Mouse (Mus musculus): ENCODE results near the gene Fstl3. TPM values are rescaled to one million over a fixed set of nuclear protein-coding genes. Genes with fewer than 3 reads are reported as not detected.
A peak's percentile ranks its signal among the peaks of the same experiment; 100 is the strongest.

Fstl3 gene
- total and polyA plus RNA-seq, 3 experiments = 0.05 to 0.22 TPM; not detected in 1

DNA sequence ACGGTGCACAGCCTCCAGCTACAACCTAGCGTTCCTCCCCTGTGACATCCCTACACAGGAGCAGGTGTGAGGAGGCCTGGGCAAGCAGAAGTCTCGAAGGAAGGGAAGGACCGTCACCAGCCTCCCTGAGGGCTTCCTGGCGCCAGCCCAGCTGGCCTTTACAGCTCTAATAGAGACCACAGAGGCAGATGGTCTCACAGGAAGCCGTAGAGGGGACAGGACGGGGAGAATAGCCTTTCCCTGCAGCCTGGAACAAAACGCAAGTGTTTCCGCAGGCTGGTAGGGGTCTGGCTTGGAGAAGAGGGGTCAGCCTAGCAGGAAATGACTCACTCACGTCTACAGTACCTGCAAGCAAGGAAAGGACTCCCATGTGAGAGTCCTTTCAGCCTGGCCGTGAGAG lies 30.8 kb downstream of the Fstl3 start:
- H3K27me3 ChIP-seq (ENCODE audit: insufficient read depth, low read length) = peaks cover 65% of the 10 kb centered on the region
- ATAC-seq (ENCODE audit: extremely low read depth, insufficient number of reproducible peaks, low FRiP score, poor library complexity, severe bottlenecking) (no peak), DNase-seq (ENCODE audit: low spot score) (no peak)
- no peak for TF ChIP-seq CTCF (IDR thresholded peaks at IDR 0.05; ENCODE audit: low read depth, low read length)
- TF ChIP-seq POLR2AphosphoS5 (IDR thresholded peaks at IDR 0.05; ENCODE audit: insufficient replicate concordance, low read depth, low read length) = no peak
- no peak for TF ChIP-seq GATA2 (IDR thresholded peaks at IDR 0.05; ENCODE audit: borderline replicate concordance, low read depth, low read length)
- TF ChIP-seq TAL1 (conservative IDR thresholded peaks at IDR 0.05; ENCODE audit: low read depth, low read length) = no peak
- no peak for TF ChIP-seq GATA1 (IDR thresholded peaks at IDR 0.05; ENCODE audit: borderline replicate concordance, low read length)
- no peaks in the 10 kb centered on the region for H3K36me3 ChIP-seq (replicated peaks)
- no peaks in the 10 kb centered on the region for H3K9me3 ChIP-seq (replicated peaks)
- H3K4me3 ChIP-seq (ENCODE audit: low read depth, low read length) = no peak overlapping the region
- peaks cover 13% of the 10 kb centered on the region for H3K4me1 ChIP-seq (ENCODE audit: insufficient read depth, low read depth, low read length)

DNA sequence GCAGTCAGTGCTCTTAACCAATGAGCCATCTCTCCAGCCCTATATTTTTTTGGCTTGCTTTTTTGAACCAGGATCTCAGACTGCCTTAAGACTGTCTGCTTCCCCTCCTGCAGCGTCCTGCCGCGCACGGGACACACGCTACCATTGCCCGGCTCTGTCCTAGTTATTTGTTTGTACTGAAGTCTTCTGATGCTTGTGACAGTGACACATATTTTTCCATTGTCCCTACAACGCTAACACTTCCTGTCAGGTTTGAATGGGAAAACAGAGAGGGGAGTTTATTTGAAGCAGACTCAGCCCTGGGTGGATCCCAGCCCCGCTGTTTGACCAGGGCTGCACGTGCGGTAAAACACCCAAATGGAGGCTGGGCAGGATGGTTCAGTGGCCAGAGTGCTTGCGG lies 31.7 kb downstream of the Fstl3 start:
- ATAC-seq (ENCODE audit: extremely low read depth, insufficient number of reproducible peaks, low FRiP score, poor library complexity, severe bottlenecking) (no peak), DNase-seq (ENCODE audit: low spot score) (no peak)
- no peaks in the 10 kb centered on the region for H3K9me3 ChIP-seq (replicated peaks)
- H3K27me3 ChIP-seq (ENCODE audit: insufficient read depth, low read length) = peaks cover 64% of the 10 kb centered on the region
- H3K4me3 ChIP-seq (ENCODE audit: low read depth, low read length) = no peak overlapping the region
- H3K4me1 ChIP-seq (ENCODE audit: insufficient read depth, low read depth, low read length) = peaks cover 11% of the 10 kb centered on the region
- TF ChIP-seq TAL1 (conservative IDR thresholded peaks at IDR 0.05; ENCODE audit: low read depth, low read length) (no peak), GATA2 (IDR thresholded peaks at IDR 0.05; ENCODE audit: borderline replicate concordance, low read depth, low read length) (no peak), POLR2AphosphoS5 (IDR thresholded peaks at IDR 0.05; ENCODE audit: insufficient replicate concordance, low read depth, low read length) (no peak), GATA1 (IDR thresholded peaks at IDR 0.05; ENCODE audit: borderline replicate concordance, low read length) (no peak), CTCF (IDR thresholded peaks at IDR 0.05; ENCODE audit: low read depth, low read length) (no peak)
- no peaks in the 10 kb centered on the region for H3K36me3 ChIP-seq (replicated peaks)

DNA sequence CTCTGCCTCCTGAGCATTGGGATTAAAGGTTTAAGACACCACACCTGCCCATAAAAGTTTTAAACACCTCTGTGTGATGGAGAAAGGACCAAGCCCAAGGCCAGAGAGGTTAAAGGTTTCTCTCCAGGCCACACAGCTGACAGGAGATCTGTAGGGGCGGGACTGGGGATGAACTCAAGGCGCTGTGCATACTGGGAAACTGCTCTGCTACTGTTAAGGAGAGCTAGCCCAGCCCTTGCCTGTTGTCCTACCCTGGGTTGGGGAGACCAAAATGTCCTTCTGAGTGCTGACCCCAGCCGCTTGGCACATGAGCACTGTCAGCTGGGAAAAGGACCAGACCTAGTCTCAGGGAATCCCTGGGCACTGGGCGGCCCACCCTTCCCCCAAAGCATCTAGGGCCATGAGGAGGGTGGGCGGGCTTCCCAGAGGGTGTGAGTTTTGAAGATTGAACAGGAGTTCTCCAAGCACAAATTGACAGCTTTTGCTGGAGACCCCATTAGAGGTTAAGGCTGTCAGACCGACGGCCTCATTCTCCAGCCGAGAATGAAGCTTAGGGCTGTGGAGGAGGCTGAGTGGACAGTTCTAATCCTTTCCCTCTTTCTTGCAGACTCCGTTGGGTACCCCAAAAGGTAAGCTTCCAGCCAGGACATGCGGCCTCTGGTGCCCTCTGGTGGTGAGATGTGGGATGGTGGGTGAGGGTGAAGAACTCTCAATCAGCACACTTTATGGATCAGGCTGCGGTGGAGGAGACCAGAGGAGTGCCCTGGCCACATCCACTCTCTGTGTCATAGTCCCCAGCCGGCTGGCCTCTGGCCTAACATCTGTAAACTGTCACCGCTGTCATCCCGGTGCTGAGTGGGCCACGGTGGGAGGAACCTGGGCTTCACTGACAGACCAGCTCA lies 34.9 kb downstream of the Fstl3 start:
- Histone ChIP-seq H3K4me3 (ENCODE audit: low read depth, low read length) (no peak overlapping the region), H3K9me3 (replicated peaks) (no peaks in the 10 kb centered on the region), H3K4me1 (ENCODE audit: insufficient read depth, low read depth, low read length) (peaks cover 5% of the 10 kb centered on the region; the same call in 1 of the 2 replicates), H3K27me3 (ENCODE audit: insufficient read depth, low read length) (peaks cover 66% of the 10 kb centered on the region), H3K36me3 (replicated peaks) (no peaks in the 10 kb centered on the region)
- no peak for TF ChIP-seq GATA2 (IDR thresholded peaks at IDR 0.05; ENCODE audit: borderline replicate concordance, low read depth, low read length)
- TF ChIP-seq CTCF (IDR thresholded peaks at IDR 0.05; ENCODE audit: low read depth, low read length) = peak; percentile 92
- DNase-seq (ENCODE audit: low spot score) = peak; percentile 55
- peak; percentile 40 for ATAC-seq (ENCODE audit: extremely low read depth, insufficient number of reproducible peaks, low FRiP score, poor library complexity, severe bottlenecking)

DNA sequence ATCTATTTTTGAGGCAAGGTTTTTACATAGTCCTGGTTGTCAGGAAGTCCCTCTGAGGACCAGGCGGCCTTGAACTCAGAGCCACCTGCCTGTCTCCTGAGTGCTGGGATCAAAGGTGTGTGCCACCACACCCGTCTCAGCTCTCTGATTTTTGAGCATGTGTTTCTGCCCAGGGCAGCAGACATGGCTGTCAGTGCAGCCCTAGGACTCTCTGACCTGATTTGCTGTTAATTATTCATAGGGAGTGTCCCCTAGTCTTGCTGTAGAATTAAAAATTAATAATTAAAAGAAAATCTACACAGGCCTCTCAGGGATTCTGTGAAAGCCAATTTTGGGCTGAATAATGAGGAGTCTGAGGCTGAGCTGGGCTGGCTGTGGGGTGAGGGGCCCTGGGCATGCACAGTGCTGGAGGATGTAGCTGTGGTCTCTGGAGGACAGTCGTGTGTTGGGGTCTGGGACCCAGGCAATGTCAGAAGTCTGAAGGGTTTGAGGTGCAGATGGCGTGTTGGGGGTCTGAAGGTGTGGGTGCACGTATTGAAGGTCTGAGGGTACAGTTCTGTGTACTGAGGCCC lies 37.3 kb downstream of the Fstl3 start:
- Histone ChIP-seq H3K36me3 (replicated peaks) (no peaks in the 10 kb centered on the region), H3K9me3 (replicated peaks) (no peaks in the 10 kb centered on the region), H3K4me1 (ENCODE audit: insufficient read depth, low read depth, low read length) (0 out of 2 replicates have a peak, but pooled peaks cover 3% of the 10 kb centered on the region), H3K27me3 (ENCODE audit: insufficient read depth, low read length) (peaks cover 63% of the 10 kb centered on the region), H3K4me3 (ENCODE audit: low read depth, low read length) (no peak overlapping the region)
- ATAC-seq (ENCODE audit: extremely low read depth, insufficient number of reproducible peaks, low FRiP score, poor library complexity, severe bottlenecking) = no peak
- TF ChIP-seq GATA1 (IDR thresholded peaks at IDR 0.05; ENCODE audit: borderline replicate concordance, low read length) = no peak
- no peak for TF ChIP-seq CTCF (IDR thresholded peaks at IDR 0.05; ENCODE audit: low read depth, low read length)
- TF ChIP-seq TAL1 (conservative IDR thresholded peaks at IDR 0.05; ENCODE audit: low read depth, low read length) = no peak
- no peak for TF ChIP-seq GATA2 (IDR thresholded peaks at IDR 0.05; ENCODE audit: borderline replicate concordance, low read depth, low read length)
- no peak for TF ChIP-seq POLR2AphosphoS5 (IDR thresholded peaks at IDR 0.05; ENCODE audit: insufficient replicate concordance, low read depth, low read length)
- DNase-seq (ENCODE audit: low spot score) = no peak

DNA sequence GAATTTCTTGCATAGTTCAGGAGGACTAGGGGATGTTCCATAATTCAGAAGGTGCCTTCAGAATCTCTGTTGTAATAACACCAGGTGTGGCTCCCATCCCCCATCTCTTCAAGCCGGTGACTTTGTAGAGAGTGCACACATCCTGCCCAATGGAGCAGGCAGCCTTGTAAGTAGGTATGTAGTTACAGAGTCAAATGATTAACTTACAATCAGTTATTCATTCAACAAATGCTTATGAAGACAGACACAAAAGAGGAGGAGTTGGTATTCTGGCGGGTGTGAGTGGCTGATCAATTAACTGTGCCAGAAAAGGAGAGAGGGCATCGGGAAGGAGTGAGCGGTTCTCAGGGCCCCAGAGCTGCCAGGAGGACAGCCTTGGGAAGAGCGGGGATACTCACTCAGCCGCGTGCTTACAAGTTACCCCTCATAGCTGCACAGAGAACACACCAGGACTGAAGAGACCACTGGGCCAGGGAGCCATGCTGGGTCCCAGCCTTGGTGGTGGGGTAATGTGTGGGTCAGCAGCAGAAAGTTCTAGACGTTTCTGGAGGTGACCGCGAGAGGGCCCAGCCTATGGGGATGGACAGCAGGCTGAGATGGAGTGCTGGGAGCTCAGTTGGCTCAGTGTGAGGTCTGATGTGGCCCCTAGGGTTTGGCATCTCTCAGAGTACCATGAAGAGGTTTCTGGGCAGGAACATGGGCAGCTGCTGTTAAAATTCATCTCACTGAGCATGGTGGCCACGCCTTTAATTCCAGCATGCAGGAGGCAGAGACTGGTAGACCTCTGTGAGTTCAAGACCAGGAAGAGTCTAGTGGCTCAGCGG lies 38.8 kb downstream of the Fstl3 start:
- TF ChIP-seq POLR2AphosphoS5 (IDR thresholded peaks at IDR 0.05; ENCODE audit: insufficient replicate concordance, low read depth, low read length) = no peak
- TF ChIP-seq TAL1 (conservative IDR thresholded peaks at IDR 0.05; ENCODE audit: low read depth, low read length) = no peak
- TF ChIP-seq GATA1 (IDR thresholded peaks at IDR 0.05; ENCODE audit: borderline replicate concordance, low read length) = no peak
- TF ChIP-seq GATA2 (IDR thresholded peaks at IDR 0.05; ENCODE audit: borderline replicate concordance, low read depth, low read length) = no peak
- no peak for TF ChIP-seq CTCF (IDR thresholded peaks at IDR 0.05; ENCODE audit: low read depth, low read length)
- peaks cover 69% of the 10 kb centered on the region for H3K27me3 ChIP-seq (ENCODE audit: insufficient read depth, low read length)
- no peak overlapping the region for H3K4me3 ChIP-seq (ENCODE audit: low read depth, low read length)
- DNase-seq (ENCODE audit: low spot score) (no peak), ATAC-seq (ENCODE audit: extremely low read depth, insufficient number of reproducible peaks, low FRiP score, poor library complexity, severe bottlenecking) (no peak)
- H3K9me3 ChIP-seq (replicated peaks) = no peaks in the 10 kb centered on the region
- H3K36me3 ChIP-seq (replicated peaks) = no peaks in the 10 kb centered on the region
- peaks cover 7% of the 10 kb centered on the region; the same call in 1 of the 2 replicates for H3K4me1 ChIP-seq (ENCODE audit: insufficient read depth, low read depth, low read length)

DNA sequence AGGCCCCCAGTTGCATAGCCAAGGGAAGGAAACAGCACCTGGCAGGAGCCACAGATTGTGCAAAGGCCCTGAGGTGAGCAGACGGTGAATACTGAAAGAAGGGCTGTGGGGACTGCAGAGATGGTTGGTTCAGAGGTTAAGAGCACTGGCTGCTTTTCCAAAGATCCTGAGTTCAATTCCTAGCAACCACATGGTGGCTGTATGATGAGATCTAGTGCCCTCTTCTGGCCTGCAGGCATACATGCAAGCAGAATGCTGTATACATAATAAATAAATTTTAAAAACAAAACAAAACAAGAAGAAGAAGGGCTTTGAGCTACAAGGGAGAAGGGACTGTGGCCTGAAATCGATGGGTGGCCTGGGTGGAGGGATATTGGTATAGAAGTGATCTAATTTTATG lies 40.0 kb downstream of the Fstl3 start:
- peaks cover 70% of the 10 kb centered on the region for H3K27me3 ChIP-seq (ENCODE audit: insufficient read depth, low read length)
- H3K4me3 ChIP-seq (ENCODE audit: low read depth, low read length) = no peak overlapping the region
- no peaks in the 10 kb centered on the region for H3K36me3 ChIP-seq (replicated peaks)
- TF ChIP-seq POLR2AphosphoS5 (IDR thresholded peaks at IDR 0.05; ENCODE audit: insufficient replicate concordance, low read depth, low read length) = no peak
- TF ChIP-seq GATA1 (IDR thresholded peaks at IDR 0.05; ENCODE audit: borderline replicate concordance, low read length) = no peak
- no peak for TF ChIP-seq CTCF (IDR thresholded peaks at IDR 0.05; ENCODE audit: low read depth, low read length)
- TF ChIP-seq GATA2 (IDR thresholded peaks at IDR 0.05; ENCODE audit: borderline replicate concordance, low read depth, low read length) = no peak
- TF ChIP-seq TAL1 (conservative IDR thresholded peaks at IDR 0.05; ENCODE audit: low read depth, low read length) = no peak
- H3K9me3 ChIP-seq (replicated peaks) = no peaks in the 10 kb centered on the region
- peaks cover 7% of the 10 kb centered on the region for H3K4me1 ChIP-seq (ENCODE audit: insufficient read depth, low read depth, low read length)
- ATAC-seq (ENCODE audit: extremely low read depth, insufficient number of reproducible peaks, low FRiP score, poor library complexity, severe bottlenecking) (no peak), DNase-seq (ENCODE audit: low spot score) (no peak)
